Mouse (Mus musculus) E14TG2a.4 (cell line): ENCODE results near the gene Zfp239.

Experiments
- CTCF ChIP-seq: conservative IDR thresholded peaks from 2 replicates; pipeline ENCODE4 v1.5.1; 2014; ENCODE audit warnings: low read length
- NANOG ChIP-seq: IDR thresholded peaks from 2 replicates; pipeline ENCODE4 v1.6.1; 2014; ENCODE audit warnings: borderline replicate concordance, low read length, mixed read lengths
- POU5F1 ChIP-seq: IDR thresholded peaks from 2 replicates; pipeline ENCODE4 v1.6.1; 2014; ENCODE audit warnings: low read length, borderline replicate concordance

GRCm38 (mm10) chr6:117918043-117918442 is 56.1 kb downstream of the Zfp239 start:
- TF ChIP-seq CTCF, result no peak
- TF ChIP-seq NANOG, result no peak
- no peak for TF ChIP-seq POU5F1
